Mouse (Mus musculus): ENCODE data around the gene Olfr1284.
"Not testable (repeated sequence)": the region's sequence is repeated elsewhere in the genome, so short reads cannot be mapped to it uniquely, and the experiment has no call there.

The Olfr1284 gene

DNA sequence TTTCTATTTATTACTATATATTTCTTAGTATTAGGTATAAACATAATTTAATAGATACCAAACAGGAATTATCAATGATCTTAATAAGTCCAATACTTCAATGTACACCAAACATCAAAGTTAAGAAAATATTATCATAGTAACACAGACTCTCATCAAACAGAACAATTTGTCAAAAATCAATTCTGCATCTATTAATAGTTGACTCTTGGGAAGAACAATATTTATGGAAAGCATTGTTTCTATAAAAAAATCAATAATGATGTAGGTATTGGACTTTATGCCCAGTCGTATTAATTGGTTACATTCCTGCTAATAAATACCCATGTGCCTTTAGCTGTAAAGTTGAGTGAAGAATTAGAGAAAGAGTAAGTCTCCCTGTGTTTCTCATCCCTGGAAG, at the start of gene Olfr1284:
Gene Olfr1284 (plus strand): TSS at position 301 of the 400 bp plus-strand sequence.
- DNase-seq (ENCODE audit: low spot score), result no peak

DNA sequence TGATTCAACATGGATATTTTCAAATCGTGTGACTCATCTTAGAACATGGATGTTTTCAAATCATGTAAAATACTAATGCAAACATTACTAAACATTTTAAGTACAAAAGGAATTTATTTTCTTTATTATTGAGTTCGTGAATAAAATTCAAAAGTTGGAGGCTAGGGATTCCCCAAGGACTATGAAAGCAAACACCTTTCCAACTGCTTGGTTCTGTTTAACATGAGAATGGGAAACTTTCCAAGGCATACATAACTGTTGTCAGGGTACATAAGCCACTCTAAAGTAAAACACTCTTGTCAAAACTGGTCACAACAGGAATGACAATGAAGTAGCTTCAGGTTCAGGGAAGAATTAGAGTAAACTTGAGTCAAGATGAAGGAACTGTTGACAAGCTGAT, 49.1 kb upstream of the Olfr1284 start, which contains the start of gene Olfr1281:
Gene Olfr1281 (plus strand): TSS at position 301 of the 400 bp plus-strand sequence.
- DNase-seq (ENCODE audit: low spot score), result no peak

DNA sequence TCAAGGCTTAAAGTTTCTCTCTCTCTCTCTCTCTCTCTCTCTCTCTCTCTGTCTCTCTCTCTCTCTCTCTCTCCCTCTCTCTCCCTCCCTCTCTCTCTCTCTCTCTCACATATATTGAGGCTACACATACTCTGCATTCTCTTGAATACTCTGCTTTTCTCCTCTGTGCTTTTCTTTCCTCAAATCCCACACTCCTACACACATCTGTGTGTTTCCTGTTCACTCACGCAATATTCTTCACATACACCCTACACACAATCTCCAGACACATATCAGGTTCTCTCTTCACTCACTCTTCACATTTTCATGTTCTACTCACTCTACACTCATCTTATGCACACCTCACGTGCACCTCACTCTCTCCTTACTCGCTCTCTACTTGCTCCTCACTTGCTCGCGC, 41.6 kb upstream of the Olfr1284 start:
- not testable (repeated sequence) for DNase-seq (ENCODE audit: low spot score)

DNA sequence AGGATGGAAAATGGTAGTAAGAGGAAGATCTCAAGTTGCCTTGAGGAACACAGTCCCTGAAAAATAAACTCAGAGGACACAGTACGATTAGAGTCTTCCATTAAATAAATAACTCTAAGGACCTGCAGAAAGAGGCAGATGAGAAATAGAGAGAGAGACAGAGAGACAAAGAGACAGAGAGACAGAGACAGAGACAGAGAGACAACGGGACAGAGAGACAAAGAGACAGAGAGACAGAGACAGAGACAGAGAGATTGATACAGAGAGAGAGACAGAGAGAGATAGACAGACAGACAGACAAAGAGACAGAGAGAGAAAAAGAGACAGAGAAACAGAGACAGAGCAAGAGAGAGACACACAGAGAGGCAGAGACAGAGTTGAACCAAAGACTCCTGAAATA, 39.3 kb upstream of the Olfr1284 start, which contains the start of gene Olfr1282:
Gene Olfr1282 (minus strand): TSS at position 101 of the 400 bp plus-strand sequence.
- DNase-seq (ENCODE audit: low spot score), result no peak

DNA sequence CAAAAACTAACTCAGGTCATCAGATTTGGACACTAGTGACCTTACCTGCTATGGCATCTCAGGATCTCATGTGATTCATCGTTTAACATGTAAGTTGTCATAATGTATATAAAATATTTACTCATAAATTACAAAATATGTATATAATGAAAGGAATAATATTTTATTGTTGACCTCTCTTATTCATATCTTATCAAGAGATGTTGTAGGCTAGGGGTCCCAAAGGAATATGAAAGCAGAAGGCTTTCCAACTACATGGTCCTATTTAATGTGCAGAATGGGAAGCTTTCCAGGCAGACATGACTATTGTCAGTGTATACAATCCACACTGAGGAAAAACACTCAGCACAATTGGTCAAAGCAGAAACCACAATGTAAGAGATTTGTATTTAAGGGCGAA, 8.8 kb upstream of the Olfr1284 start, which contains the start of gene Olfr1283:
Gene Olfr1283 (plus strand): TSS at position 301 of the 400 bp plus-strand sequence.
- DNase-seq (ENCODE audit: low spot score), result no peak

DNA sequence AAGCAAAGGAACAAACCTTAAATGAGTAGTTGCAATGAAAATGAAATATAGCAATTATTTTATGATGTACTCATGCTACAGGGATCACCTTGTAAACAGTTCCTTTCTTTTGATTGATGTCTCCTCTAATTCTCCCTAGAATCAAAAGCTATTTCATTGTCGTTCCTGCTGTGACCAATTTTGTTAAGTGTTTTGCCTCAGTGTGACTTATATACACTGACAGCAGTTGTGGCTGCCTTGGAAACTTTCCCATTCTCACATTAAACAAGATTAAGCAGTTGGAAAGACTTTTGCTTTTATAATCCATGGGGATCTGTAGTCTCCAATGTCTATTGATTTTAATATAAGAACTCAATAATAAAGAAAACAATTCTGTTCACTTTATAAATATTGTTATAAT, 47.6 kb downstream of the Olfr1284 start, which contains the start of gene Olfr1286:
Gene Olfr1286 (minus strand): TSS at position 185 of the 400 bp plus-strand sequence.
- no peak for DNase-seq (ENCODE audit: low spot score)
